Mouse (Mus musculus) liver, adult (tissue): ENCODE data around the gene Rbm20.

Experiments
- GATA4 ChIP-seq: IDR thresholded peaks from 2 replicates; pipeline ENCODE4 v1.6.1; 2014; ENCODE audit warnings: mild to moderate bottlenecking, low read length; ENCODE audit not compliant: insufficient replicate concordance

The Rbm20 gene

GRCm38 (mm10) chr19:53665391-53665790 lies 11.7 kb upstream of the Rbm20 start:
- TF ChIP-seq GATA4: no peak

- TF ChIP-seq GATA4: no peak
Observed at GRCm38 (mm10) chr19:53666708-53667107, 10.4 kb upstream of the Rbm20 start.

- no peak for TF ChIP-seq GATA4
Observed at GRCm38 (mm10) chr19:53668821-53669220, 8.3 kb upstream of the Rbm20 start.

GRCm38 (mm10) chr19:53670625-53671141 lies 6.4 kb upstream of the Rbm20 start:
- no peak for TF ChIP-seq GATA4

GRCm38 (mm10) chr19:53671432-53671831 lies 5.7 kb upstream of the Rbm20 start:
- no peak for TF ChIP-seq GATA4

GRCm38 (mm10) chr19:53674131-53674925 lies 2.8 kb upstream of the Rbm20 start:
- no peak for TF ChIP-seq GATA4

- TF ChIP-seq GATA4: no peak
Observed at GRCm38 (mm10) chr19:53676228-53676627, 878 bp upstream of the Rbm20 start.

- no peak for TF ChIP-seq GATA4
Observed at GRCm38 (mm10) chr19:53679194-53679593, 2.1 kb downstream of the Rbm20 start.

GRCm38 (mm10) chr19:53679981-53680380 lies 2.9 kb downstream of the Rbm20 start:
- TF ChIP-seq GATA4: no peak

GRCm38 (mm10) chr19:53682427-53682826 lies 5.3 kb downstream of the Rbm20 start:
- TF ChIP-seq GATA4: no peak

GRCm38 (mm10) chr19:53687592-53687991 lies 10.5 kb downstream of the Rbm20 start:
- TF ChIP-seq GATA4: no peak

GRCm38 (mm10) chr19:53690816-53691215 lies 13.7 kb downstream of the Rbm20 start:
- no peak for TF ChIP-seq GATA4

- TF ChIP-seq GATA4: no peak
Observed at GRCm38 (mm10) chr19:53694020-53694419, 16.9 kb downstream of the Rbm20 start.

GRCm38 (mm10) chr19:53696079-53696478 lies 19.0 kb downstream of the Rbm20 start:
- TF ChIP-seq GATA4: no peak

GRCm38 (mm10) chr19:53696655-53697054 lies 19.5 kb downstream of the Rbm20 start:
- TF ChIP-seq GATA4: no peak

- no peak for TF ChIP-seq GATA4
Observed at GRCm38 (mm10) chr19:53697376-53698126, 20.4 kb downstream of the Rbm20 start.
